Mouse (Mus musculus): ENCODE measurements around the gene Ncdn. TPM values are rescaled to one million over a fixed set of nuclear protein-coding genes. Genes with fewer than 3 reads are reported as not detected.

Gene Ncdn
- total RNA-seq, 2 experiments from 2014 or later: 11.7 to 14.3 TPM

DNA sequence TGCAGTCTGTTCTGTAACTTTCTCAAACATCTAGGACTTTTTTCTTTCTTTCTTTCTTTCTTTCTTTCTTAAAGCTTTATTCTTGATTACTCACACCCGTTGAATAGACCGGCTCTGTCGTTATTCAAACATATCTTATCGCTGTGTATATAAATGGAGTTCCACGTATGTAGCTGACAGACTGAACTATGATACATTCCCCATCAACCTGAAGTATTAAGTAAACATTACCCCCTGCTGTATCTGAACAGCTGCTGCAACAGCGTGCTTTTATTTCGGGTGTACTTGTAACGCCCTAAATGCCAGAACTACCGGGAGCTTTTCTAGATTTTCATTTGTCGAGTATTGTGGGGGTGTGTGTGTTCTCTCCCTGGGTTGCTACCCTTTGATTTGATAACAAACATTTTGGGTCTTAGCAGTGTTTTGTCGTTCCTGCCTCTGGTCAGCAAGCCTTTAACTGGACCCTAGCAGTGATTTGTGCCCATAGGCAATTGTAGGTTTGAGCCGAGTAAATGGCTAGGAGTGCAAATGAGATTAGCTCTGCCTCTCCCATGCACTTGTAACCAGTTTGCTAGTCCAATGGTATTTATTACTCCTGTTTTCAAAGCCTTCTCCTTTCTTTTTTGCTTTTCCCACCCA is 1.6 kb upstream of the Ncdn start:
- ATAC-seq (replicated peaks; ENCODE audit: low FRiP score, low TSS enrichment, poor library complexity, severe bottlenecking): no peak

DNA sequence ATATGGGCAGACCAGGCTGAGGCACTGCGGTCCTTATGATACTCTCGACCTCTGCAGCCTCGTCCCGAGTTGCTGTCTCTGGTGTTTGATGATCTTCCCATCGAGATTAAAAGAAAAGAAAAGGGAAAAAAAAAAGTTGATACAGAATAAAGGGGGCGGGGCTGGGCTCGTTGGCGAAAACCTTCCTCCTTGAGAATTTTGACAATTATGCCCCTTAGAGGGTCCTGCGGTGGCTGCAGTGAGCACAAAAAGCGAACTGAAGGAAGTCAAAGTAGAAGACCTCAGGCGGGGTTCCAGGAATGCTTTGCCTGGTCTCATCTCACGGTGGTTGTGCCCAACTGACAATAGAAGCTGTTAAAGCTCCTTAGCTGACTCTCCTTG is 983 bp upstream of the Ncdn start:
- no peak for ATAC-seq (replicated peaks; ENCODE audit: low FRiP score, low TSS enrichment, poor library complexity, severe bottlenecking)

DNA sequence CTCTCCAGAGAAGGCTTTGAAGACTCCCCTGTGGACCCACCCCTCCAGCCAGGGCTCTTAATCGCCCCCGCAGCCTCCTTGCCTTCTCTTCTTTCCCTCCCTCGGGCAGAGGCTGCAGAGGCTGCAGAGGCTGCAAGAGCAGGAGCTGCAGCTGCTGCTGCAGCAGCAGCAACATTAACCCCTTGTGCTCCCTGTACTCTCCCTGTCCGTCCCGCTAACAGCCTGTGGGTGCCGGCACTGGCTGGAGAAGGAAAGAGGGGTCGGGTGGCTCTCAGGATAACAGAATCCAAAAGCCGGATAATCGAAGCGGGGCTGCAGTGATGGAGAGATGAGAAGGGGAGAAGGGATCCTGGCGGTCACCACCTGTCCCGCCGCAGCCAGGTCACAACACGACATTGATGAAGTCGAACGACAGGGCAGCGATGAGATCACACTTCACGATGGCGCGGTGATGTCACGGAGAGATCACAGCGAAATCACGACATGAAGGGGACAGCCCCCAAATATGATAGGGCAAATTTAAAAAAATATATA is 563 bp downstream of the Ncdn start:
- peak; percentile 25; the same call in 1 of the 2 replicates for ATAC-seq (replicated peaks; ENCODE audit: low FRiP score, low TSS enrichment, poor library complexity, severe bottlenecking)

DNA sequence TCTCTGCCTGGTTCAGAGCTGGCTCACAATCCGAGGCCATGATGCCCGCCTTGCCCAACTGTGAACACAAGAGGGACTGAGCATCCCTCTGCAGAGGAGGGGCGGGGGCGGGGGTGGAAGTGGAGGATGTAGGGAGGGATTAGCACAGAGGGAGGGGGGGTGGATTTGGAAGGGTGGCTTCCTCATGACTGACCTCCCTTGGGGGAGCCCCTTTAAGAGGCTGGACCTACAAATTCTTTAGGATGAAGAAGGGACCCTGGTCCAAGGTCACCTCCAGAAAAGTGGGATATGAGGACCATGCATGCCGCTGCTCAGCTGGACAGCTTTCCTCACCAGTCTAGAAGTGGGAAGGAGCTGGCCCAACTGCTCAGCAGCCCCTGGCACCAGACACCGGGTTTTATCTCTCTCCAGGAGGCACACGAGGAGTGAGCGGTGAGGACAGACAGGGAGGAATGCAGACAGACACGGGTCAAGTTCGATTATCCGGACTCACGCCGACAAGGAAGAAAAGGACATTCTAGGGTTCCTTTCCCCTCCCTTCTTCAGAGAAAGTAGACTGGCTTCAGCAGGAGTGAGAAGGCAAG is 1.1 kb downstream of the Ncdn start:
- no peak for ATAC-seq (replicated peaks; ENCODE audit: low FRiP score, low TSS enrichment, poor library complexity, severe bottlenecking)

DNA sequence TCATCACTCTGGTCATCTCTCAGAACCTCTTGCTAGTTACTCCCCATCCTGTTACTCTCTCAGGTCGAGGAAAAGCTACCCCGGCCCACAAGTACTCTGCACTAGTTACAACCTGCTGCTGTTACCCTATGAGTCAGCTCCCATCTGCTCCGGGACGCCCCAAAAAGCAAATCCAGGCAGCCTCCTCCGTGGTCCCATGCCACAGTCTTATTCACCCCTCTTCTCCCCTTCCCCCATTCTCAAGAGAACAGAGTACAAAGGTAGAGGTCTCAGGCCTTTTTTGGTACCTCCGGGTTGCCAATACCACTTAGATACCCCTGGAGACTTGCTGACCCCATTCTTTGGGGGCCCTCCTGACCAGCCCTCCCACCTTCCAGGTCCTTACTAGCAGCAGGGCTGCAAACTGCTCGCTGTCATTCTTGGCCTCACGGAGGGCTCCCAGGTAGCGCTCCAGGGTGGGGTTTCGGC is 1.6 kb downstream of the Ncdn start:
- no peak for ATAC-seq (replicated peaks; ENCODE audit: low FRiP score, low TSS enrichment, poor library complexity, severe bottlenecking)

DNA sequence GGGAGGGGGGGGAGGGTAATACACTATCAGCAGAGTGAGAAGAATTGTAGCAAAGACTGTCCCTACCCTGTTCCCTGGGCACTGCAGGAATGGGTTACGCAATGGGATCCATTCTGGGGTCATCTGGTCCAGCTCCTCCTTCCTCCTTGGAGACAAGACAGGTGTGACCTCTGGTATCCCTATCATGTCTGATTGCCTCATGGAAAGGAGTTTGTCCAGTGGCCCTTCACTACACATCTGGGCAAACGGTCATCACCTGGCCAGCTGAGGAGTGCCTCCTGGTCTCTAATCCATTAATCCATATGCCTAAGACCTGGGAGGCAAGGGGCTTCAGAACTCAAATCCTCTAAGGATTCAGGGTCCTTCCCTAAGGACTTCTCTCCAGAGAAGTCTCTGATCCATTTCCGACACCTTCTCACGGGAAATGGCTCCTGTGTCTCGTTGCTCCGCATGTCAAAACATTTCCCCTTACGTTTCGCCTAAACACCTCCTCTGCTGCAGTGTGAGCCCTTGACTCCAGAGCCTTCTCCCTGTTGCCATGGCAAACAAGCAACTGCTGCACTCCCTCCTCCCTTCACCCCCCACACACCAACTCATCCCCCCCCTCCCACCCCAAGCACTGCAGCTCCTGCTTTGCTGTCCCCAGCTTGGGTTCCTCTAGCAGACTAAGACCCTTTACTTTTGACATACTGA is 2.2 kb downstream of the Ncdn start:
- no peak for ATAC-seq (replicated peaks; ENCODE audit: low FRiP score, low TSS enrichment, poor library complexity, severe bottlenecking)

DNA sequence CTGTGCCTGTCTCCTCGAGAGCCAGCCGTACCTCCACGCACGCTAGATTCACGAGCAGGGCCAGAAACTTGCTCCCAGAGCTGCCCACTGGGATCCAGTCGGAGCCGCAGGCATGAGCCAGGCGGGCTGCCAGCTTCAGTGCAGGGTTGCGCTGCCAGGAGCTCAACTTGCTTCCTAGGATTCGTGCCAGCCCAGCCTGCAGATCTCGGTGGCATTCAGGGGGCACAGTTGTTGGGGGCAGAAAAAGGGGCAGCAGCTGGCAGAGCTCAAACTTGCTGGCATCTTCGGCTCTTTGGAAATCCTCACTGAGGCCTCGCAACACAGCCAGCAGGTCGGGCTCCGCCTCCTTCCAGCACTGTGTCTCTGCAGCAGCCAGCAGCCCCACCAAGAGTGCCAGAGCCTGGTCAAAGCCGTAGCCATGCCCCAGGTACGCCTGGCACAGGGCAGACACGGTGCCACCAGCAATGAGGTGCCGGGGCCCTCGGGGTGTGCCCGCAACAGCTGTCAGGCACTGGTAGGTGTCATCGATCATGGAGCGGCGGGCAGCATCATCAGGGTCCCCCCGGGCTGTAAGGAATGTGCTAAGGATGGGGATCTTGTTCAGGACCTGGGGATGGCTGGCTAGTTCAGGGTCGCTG is 3.1 kb downstream of the Ncdn start:
- no peak for ATAC-seq (replicated peaks; ENCODE audit: low FRiP score, low TSS enrichment, poor library complexity, severe bottlenecking)

DNA sequence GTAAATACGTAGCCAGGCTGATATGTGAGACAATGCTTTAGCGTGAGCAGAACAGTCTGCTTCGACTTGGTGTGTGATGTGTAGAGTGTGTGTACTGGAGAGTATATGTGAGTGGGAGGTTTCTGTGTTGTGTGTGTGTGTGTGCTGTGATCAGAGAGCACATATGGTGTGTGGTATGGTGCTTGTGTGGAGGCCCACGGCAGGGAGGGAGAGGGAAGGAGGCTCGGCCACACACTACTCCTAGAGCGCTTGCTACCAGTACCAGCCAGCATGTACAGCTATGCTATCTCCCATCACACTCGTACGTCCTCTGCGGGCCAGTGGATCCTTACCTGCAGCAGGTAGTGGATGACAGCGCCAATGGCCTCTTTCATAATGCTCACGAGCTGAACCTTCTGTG is 3.7 kb downstream of the Ncdn start:
- ATAC-seq (replicated peaks; ENCODE audit: low FRiP score, low TSS enrichment, poor library complexity, severe bottlenecking): no peak

DNA sequence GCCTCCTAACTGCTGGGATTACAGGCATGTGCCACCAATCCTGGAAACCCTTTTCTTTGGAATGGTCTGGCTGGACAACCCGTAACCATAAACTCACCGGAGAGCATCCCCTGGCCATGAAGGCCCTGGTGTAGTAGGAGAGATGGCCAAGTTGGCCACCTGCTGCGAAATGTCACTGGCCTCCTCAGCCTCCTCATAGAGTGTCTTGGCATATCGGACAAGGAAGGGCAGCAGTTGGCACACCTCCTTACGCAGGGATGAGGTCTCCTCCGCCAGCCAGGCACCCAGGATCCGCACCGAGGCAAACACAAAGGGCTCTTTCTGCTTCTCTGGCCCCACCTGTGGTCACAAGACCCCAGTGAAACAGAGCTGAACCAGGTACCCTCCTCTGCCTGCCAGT is 4.9 kb downstream of the Ncdn start:
- no peak for ATAC-seq (replicated peaks; ENCODE audit: low FRiP score, low TSS enrichment, poor library complexity, severe bottlenecking)

DNA sequence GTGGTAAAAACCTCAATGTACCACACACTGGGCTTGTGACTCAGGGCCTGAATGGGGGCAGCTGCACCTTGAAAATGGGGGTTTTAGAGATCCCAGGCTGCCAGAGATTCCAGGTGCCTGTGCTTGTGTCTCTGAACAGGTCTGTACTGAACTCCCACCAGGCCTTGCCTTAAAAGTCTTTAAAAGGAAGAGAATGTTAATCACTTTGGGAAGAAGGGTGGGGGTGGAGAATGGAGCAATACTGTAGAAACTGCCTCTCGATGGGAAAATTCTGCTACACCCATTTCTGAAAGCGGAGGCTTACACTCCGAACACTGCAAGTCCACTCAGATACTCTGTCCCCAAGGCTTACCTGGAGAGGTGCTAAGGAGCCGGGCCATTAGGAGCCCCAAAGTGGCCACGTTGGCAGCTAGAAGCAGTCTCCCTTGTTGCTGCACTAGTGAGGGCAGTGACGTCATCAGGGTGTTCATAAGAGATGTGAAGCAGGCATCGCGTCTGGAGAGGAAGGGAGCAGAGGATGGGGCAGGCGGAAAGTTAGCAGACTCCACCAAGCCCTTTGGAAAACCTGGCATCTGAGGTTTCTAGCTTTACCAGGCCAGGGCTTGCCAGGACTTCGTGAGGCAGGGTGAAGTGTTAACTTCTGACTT is 6.9 kb downstream of the Ncdn start:
- ATAC-seq (replicated peaks; ENCODE audit: low FRiP score, low TSS enrichment, poor library complexity, severe bottlenecking): no peak

DNA sequence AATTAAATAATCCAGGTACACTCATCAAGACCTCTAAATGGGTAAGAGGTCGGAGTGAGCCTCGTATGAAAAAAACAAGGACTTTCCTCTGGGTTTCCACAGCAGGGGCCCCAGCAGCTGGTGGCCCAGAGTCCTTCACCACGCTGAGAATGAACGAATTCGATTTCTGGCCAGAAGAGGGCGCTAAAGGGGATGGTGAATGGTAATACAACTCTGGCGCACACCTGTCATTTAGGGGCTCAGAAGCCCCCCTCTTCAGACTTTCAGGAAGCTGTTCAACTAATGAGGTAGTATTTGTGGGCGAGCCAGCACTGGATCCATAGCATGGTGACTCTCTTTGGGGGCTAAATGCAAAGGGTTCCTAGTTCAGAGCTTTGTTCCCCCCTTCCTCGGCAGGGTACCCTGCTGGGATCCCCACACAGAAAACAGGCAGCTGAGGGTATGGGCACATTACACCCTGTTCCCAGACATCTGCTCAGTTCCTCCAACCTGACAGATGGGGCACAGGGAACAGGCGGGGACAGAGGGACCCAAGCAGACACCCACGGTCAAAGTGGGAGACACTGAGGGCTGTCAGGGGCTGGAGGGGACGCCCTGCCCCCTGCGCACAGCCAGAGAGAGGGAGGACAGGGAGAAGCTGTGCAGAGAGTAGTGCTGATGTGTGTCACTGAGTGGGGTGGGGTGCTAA is 7.6 kb downstream of the Ncdn start:
- ATAC-seq (replicated peaks; ENCODE audit: low FRiP score, low TSS enrichment, poor library complexity, severe bottlenecking): no peak

DNA sequence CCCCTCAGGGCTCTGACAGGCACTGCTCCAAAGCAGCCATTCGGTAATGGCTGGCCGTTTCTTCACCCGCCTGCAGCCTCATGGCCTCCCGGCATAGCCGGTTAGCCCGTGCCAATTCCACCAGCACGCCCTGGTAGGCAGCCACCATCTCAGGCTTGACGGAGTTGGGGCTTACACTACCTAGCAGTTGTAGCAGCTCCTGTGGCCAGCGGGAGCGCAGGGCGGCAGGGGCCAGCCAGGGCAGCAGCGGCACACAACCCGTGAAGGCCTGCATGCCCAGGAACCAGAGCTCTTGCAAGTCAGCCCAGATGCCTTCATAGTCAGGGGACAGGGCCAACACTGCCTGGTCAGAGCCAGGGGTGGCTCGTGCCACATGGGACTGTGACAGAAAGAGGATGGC is 8.4 kb downstream of the Ncdn start:
- ATAC-seq (replicated peaks; ENCODE audit: low FRiP score, low TSS enrichment, poor library complexity, severe bottlenecking): no peak

DNA sequence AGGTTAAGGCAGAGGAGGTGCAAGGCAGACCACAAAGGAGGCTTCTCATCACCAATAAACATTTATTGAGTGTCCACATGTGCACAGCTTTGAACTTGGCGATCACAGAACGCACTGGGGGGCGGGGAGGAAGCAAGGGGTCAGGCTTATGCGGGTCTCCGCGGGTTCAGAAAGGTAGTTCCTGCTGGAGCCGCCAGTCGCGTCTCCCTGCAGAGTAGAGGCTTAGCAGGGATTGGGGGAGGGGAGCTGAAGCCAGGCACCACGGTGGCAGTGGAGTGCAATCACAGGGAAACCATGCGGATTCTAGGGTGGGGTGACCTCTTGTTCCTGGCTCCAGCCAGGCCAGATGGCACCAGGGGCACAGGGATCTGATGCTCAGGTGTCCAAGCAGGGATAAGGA is 9.5 kb downstream of the Ncdn start:
- ATAC-seq (replicated peaks; ENCODE audit: low FRiP score, low TSS enrichment, poor library complexity, severe bottlenecking): no peak

DNA sequence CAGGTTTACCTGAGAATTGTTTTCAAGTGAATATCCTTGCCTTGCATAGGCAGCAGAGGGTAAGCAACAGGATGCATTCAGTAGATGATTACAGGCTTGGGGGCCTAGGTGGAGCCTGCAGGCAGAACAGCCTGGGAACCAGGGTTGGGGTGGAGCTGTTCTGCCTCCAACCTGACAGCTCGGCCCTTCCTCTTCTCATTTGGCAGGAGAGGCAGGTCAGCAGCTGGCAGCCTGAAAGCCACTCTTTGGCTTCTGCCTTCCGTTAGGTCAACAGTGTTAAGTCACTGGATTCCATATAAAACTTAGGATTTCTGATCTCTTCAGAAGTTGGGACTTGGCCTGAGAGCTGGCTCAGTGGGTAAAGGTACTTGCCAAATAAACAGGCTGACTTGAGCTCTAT is 10.3 kb downstream of the Ncdn start:
- no peak for ATAC-seq (replicated peaks; ENCODE audit: low FRiP score, low TSS enrichment, poor library complexity, severe bottlenecking)

DNA sequence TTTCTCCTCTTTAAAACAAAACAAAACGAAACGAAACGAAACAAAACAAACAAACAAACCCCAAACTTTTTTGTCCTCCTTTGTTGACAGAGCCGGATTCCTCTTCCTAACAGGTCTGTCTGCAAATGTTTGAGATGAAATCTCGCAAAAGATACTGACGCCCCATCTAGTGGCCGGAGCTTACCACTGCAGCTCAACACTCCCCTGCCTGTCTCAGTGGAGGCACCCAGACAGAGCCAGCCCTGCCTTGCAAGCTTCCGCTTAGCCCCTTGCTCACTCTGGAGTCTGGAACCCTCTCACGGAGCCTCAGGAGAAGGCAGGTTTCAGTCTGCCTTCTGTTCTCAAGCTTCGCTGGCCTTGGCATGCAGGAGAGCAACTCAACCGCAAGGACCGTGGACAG is 11.8 kb downstream of the Ncdn start:
- peak; percentile 81 for ATAC-seq (replicated peaks; ENCODE audit: low FRiP score, low TSS enrichment, poor library complexity, severe bottlenecking)

DNA sequence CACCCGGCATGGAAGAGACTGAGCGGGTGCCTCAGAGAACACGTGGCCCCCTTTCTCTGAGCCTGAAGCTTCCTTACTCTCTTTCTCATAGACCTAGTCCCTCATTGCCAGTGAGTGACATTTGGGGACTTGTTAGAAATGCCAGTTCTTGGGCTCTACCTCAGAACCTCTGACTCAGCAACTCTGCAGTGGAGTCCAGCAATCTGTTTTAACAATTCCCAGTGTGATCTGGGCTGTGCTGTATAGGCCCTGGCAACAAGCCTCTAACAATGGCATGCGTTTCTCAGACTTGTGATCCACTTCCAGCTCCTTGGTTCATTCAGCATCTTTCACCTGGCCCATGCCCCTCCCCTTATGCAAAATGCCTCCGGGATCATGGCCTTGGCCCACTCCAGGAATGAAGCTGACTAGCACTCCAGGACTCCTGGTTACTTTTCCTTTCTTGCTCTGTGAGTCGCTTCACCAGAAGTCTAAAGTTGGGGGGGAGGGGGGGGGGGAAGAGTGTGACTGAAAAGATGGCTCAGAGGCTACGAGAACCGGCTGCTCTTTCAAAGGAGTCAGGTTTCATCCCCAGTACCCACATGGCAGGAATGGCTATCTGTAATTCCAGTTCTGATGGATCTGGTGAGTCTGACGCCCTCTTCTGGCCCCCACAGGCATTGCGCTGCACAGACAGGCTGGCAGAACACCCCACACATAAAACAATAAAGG is 13.1 kb downstream of the Ncdn start:
- ATAC-seq (replicated peaks; ENCODE audit: low FRiP score, low TSS enrichment, poor library complexity, severe bottlenecking): no peak

DNA sequence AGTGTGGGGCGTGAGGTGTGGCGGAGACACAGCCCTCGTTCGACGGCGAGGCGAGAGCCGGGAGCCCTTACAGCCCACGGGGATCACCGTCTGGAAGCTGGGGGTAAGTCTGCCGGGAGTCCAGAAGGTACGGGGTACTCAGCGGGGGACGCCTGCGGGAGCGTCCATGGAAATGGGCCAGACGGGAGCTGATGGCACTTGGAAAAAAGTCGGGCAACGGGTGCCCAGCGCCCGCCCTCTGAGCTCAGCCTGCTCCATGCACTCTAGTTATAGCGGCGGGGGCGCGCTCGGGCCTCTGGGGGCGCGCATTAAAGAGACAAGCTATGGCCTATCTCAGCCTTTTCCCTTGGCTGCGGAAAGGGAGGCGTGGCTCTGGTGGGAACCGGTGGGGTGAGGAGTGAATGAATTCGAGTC is 17.2 kb downstream of the Ncdn start, which contains the start of gene Tfap2e:
Gene Tfap2e, minus strand, starts transcription at position 240 of the 414 bp plus-strand sequence.
- peak; percentile 55 for ATAC-seq (replicated peaks; ENCODE audit: low FRiP score, low TSS enrichment, poor library complexity, severe bottlenecking)

DNA sequence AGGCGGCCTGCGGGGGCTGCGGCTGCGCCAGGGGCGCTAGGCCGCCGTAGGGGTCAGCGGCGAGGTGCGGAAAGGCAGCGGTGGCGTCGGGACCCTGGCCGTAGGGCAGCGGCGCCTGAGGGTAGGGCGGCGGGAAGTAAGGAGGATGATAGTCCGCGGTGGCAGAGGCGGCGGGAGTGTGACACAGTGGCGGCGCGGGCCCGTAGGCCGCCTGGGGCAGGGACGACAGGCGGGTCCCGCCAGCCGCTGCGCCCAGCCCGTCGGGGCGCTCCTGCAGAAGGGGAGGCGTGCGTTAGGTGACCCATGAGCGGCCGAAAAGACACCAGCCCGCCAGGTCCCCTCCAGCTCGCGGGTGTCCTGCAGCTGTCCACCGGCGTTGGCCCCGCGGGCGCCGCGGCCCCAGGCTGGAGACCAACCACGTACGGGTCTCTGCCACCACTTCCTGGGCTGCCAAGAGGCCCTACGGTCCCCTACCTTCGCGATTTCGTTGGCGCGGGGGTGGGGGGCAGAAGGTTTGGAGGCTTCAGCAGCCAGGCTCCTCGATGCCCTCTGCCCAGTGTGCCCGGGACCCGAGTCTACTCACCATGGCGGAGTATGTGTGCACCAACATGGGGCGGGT is 17.7 kb downstream of the Ncdn start:
- ATAC-seq (replicated peaks; ENCODE audit: low FRiP score, low TSS enrichment, poor library complexity, severe bottlenecking): no peak
